17 mouse cellular contexts compared by ENCODE assay signal in genomic region chr5:139351628-139352027, GRCm38 (mm10). TPM values are rescaled to one million over a fixed set of nuclear protein-coding genes. Genes with fewer than 3 reads are reported as not detected.
DNase-seq lines count a peak whose midpoint lies in the region; ATAC-seq and TF ChIP-seq lines count a peak whose summit lies in the region.
"Had no signal": no experiment of that assay in that cellular context is flagged by ENCODE, and none has a peak within 500 bp of the region (broad histone marks: within the 10 kb centered on the region; RNA-seq: fewer than 3 reads in every experiment).

No protein-coding gene starts in this region.

- no peak overlapping the region; the same call in 1 of the 2 replicates for H3K27ac ChIP-seq in heart, embryonic 13.5 days (replicated peaks)
- H3K27ac ChIP-seq in midbrain, embryonic 16.5 days (ENCODE audit: low read length): no peak overlapping the region
- no peak overlapping the region for H3K27ac ChIP-seq in midbrain, embryonic 14.5 days (replicated peaks; ENCODE audit: low read depth, low read length)
- H3K27ac ChIP-seq in embryonic facial prominence, embryonic 15.5 days (replicated peaks): peak overlapping the region; percentile 88
- H3K27ac ChIP-seq in midbrain, postnatal 0 days (ENCODE audit: low read depth, low read length): no peak overlapping the region
- H3K27ac ChIP-seq: forebrain, embryonic 13.5 days; hindbrain, postnatal 0 days had no signal

- H3K4me2 ChIP-seq in heart, embryonic 13.5 days: peak overlapping the region; percentile 20; the same call in 1 of the 2 replicates
- no peak overlapping the region for H3K4me2 ChIP-seq in midbrain, embryonic 16.5 days (ENCODE audit: low read length)
- H3K4me2 ChIP-seq in midbrain, embryonic 14.5 days (ENCODE audit: low read length): no peak overlapping the region
- H3K4me2 ChIP-seq in embryonic facial prominence, embryonic 15.5 days (replicated peaks): peak overlapping the region; percentile 37
- no peak overlapping the region for H3K4me2 ChIP-seq in midbrain, postnatal 0 days (ENCODE audit: low read depth, low read length, poor library complexity, severe bottlenecking)
- H3K4me2 ChIP-seq: forebrain, embryonic 13.5 days had no signal

- no peak for DNase-seq in heart, adult 8-10 months (ENCODE audit: low spot score)
- no peak for DNase-seq in midbrain, embryonic 14.5 days
- DNase-seq in midbrain, postnatal 0 days (ENCODE audit: low spot score): no peak
- no peak for DNase-seq in T-cell, adult 2 months (ENCODE audit: low spot score)
- no peak for DNase-seq in kidney, postnatal 4 days
- DNase-seq: adrenal gland, postnatal 10 days; gastrocnemius, postnatal 14 days; lung, postnatal 36 days had no signal

- H3K36me3 ChIP-seq in heart, embryonic 13.5 days: no peaks in the 10 kb centered on the region
- H3K36me3 ChIP-seq in midbrain, embryonic 16.5 days (ENCODE audit: control insufficient read depth, insufficient read depth, low read length): no peaks in the 10 kb centered on the region
- H3K36me3 ChIP-seq in midbrain, embryonic 14.5 days (ENCODE audit: control insufficient read depth, insufficient read depth, low read length): no peaks in the 10 kb centered on the region
- no peaks in the 10 kb centered on the region for H3K36me3 ChIP-seq in embryonic facial prominence, embryonic 15.5 days
- no peaks in the 10 kb centered on the region for H3K36me3 ChIP-seq in midbrain, postnatal 0 days (ENCODE audit: insufficient read depth, low read length)

- 19% methylated on average over 8 of the region's 8 CpGs for WGBS in heart, embryonic 13.5 days
- 26% methylated on average over 8 of the region's 8 CpGs for WGBS in midbrain, embryonic 16.5 days
- WGBS in midbrain, embryonic 14.5 days: 26% methylated on average over 8 of the region's 8 CpGs
- WGBS in embryonic facial prominence, embryonic 15.5 days: 15% methylated on average over 8 of the region's 8 CpGs
- 27% methylated on average over 8 of the region's 8 CpGs for WGBS in midbrain, postnatal 0 days

- no peak for TF ChIP-seq CTCF in midbrain, postnatal 0 days (IDR thresholded peaks at IDR 0.05)

- H3K9ac ChIP-seq in heart, embryonic 13.5 days: peak overlapping the region; percentile 56
- 0 out of 2 replicates have a peak overlapping the region, but pooled peaks have one; percentile 12 for H3K9ac ChIP-seq in midbrain, embryonic 16.5 days (ENCODE audit: low read depth, low read length)
- H3K9ac ChIP-seq in midbrain, embryonic 14.5 days (replicated peaks; ENCODE audit: low read length): no peak overlapping the region; the same call in 1 of the 2 replicates
- H3K9ac ChIP-seq in embryonic facial prominence, embryonic 15.5 days: no peak overlapping the region
- H3K9ac ChIP-seq in midbrain, postnatal 0 days (replicated peaks; ENCODE audit: low read length, poor library complexity, severe bottlenecking): 0 out of 2 replicates have a peak overlapping the region, but pooled peaks have one; percentile 13
- H3K9ac ChIP-seq: forebrain, embryonic 13.5 days had no signal

- H3K27me3 ChIP-seq in heart, embryonic 13.5 days (replicated peaks): peaks cover 81% of the 10 kb centered on the region
- H3K27me3 ChIP-seq in midbrain, embryonic 16.5 days (ENCODE audit: control insufficient read depth, insufficient read depth, low read depth, low read length): no peaks in the 10 kb centered on the region
- H3K27me3 ChIP-seq in midbrain, embryonic 14.5 days (ENCODE audit: control insufficient read depth, insufficient read depth, low read length): no peaks in the 10 kb centered on the region
- no peaks in the 10 kb centered on the region for H3K27me3 ChIP-seq in embryonic facial prominence, embryonic 15.5 days
- H3K27me3 ChIP-seq in midbrain, postnatal 0 days (ENCODE audit: insufficient read depth, low read length): no peaks in the 10 kb centered on the region
- H3K27me3 ChIP-seq: Patski had no signal

- no peak for ATAC-seq in heart, embryonic 13.5 days (ENCODE audit: extremely low read depth, insufficient number of reproducible peaks, low FRiP score, low TSS enrichment)
- ATAC-seq in midbrain, embryonic 16.5 days: no peak
- ATAC-seq in midbrain, embryonic 14.5 days (ENCODE audit: low FRiP score, low TSS enrichment): no peak
- ATAC-seq in embryonic facial prominence, embryonic 15.5 days (ENCODE audit: insufficient number of reproducible peaks, low FRiP score, low TSS enrichment, low read depth): peak; percentile 40
- no peak for ATAC-seq in midbrain, postnatal 0 days (ENCODE audit: low FRiP score)
- ATAC-seq: forebrain, embryonic 13.5 days; hindbrain, postnatal 0 days; Patski had no signal

- H3K4me3 ChIP-seq in heart, embryonic 13.5 days: no peak overlapping the region
- no peak overlapping the region for H3K4me3 ChIP-seq in midbrain, embryonic 16.5 days (ENCODE audit: low read depth, low read length)
- H3K4me3 ChIP-seq in midbrain, embryonic 14.5 days (replicated peaks; ENCODE audit: low read depth, low read length): no peak overlapping the region
- H3K4me3 ChIP-seq in embryonic facial prominence, embryonic 15.5 days (replicated peaks): peak overlapping the region; percentile 10; the same call in 1 of the 2 replicates
- no peak overlapping the region for H3K4me3 ChIP-seq in midbrain, postnatal 0 days (ENCODE audit: low read depth, low read length)
- H3K4me3 ChIP-seq: forebrain, embryonic 13.5 days had no signal

- no peaks in the 10 kb centered on the region for H3K9me3 ChIP-seq in heart, embryonic 13.5 days
- H3K9me3 ChIP-seq in midbrain, embryonic 16.5 days (replicated peaks; ENCODE audit: control insufficient read depth, low read length, poor library complexity, severe bottlenecking): no peaks in the 10 kb centered on the region
- no peaks in the 10 kb centered on the region for H3K9me3 ChIP-seq in midbrain, embryonic 14.5 days (ENCODE audit: control insufficient read depth, low read length)
- no peaks in the 10 kb centered on the region for H3K9me3 ChIP-seq in embryonic facial prominence, embryonic 15.5 days (replicated peaks)
- H3K9me3 ChIP-seq in midbrain, postnatal 0 days (ENCODE audit: low read length): no peaks in the 10 kb centered on the region
- H3K9me3 ChIP-seq: forebrain, embryonic 13.5 days had no signal

- H3K4me1 ChIP-seq in heart, embryonic 13.5 days: peaks cover 16% of the 10 kb centered on the region
- H3K4me1 ChIP-seq in midbrain, embryonic 16.5 days (ENCODE audit: control insufficient read depth, insufficient read depth, low read length): no peaks in the 10 kb centered on the region
- no peaks in the 10 kb centered on the region for H3K4me1 ChIP-seq in midbrain, embryonic 14.5 days (ENCODE audit: control insufficient read depth, insufficient read depth, low read length)
- H3K4me1 ChIP-seq in embryonic facial prominence, embryonic 15.5 days: peaks cover 56% of the 10 kb centered on the region
- H3K4me1 ChIP-seq in midbrain, postnatal 0 days (ENCODE audit: insufficient read depth, low read length): no peaks in the 10 kb centered on the region
- H3K4me1 ChIP-seq: forebrain, embryonic 13.5 days had no signal

RNA-seq across cellular contexts. Expression of gene Cox19, which starts 0.4 kb away (rescaled TPM):
- 68.4 and 75.8 TPM in 2 replicates for polyA plus RNA-seq in heart, embryonic 13.5 days (2015; fragmentation: Nextera tagmentation; extraction: Ambion mirVana)
- 100 to 1,000 TPM in 3 of 4 experiments, 10 to 100 TPM in 1; 96.9 to 114 (median 106) TPM for total RNA-seq in heart, adult 8-10 months (2022)
- polyA plus RNA-seq in midbrain, embryonic 16.5 days (2015; fragmentation: Nextera tagmentation; extraction: Ambion mirVana): 102 and 105 TPM in 2 replicates
- 129 and 130 TPM in 2 replicates for polyA plus RNA-seq in midbrain, embryonic 14.5 days (2014; fragmentation: Nextera tagmentation; extraction: Ambion mirVana)
- polyA plus RNA-seq in embryonic facial prominence, embryonic 15.5 days (2015; fragmentation: Nextera tagmentation; extraction: Ambion mirVana): 97.5 and 100 TPM in 2 replicates
- total RNA-seq in midbrain, postnatal 0 days (2014; rRNA removed): 95.5 and 98.5 TPM in 2 replicates
- polyA plus RNA-seq in midbrain, postnatal 0 days (2015; fragmentation: Nextera tagmentation; extraction: Ambion mirVana): 79.4 and 90.0 TPM in 2 replicates

RNA-seq across cellular contexts. Expression of gene Cyp2w1, which starts 0.8 kb away (rescaled TPM):
- polyA plus RNA-seq in heart, embryonic 13.5 days (2015; fragmentation: Nextera tagmentation; extraction: Ambion mirVana): not detected in 2 replicates
- not detected for total RNA-seq in heart, adult 8-10 months (2022)
- not detected in 2 replicates for polyA plus RNA-seq in midbrain, embryonic 16.5 days (2015; fragmentation: Nextera tagmentation; extraction: Ambion mirVana)
- not detected in 2 replicates for polyA plus RNA-seq in midbrain, embryonic 14.5 days (2014; fragmentation: Nextera tagmentation; extraction: Ambion mirVana)
- 24.0 and 32.3 TPM in 2 replicates for polyA plus RNA-seq in embryonic facial prominence, embryonic 15.5 days (2015; fragmentation: Nextera tagmentation; extraction: Ambion mirVana)
- total RNA-seq in midbrain, postnatal 0 days (2014; rRNA removed): not detected in 2 replicates
- polyA plus RNA-seq in midbrain, postnatal 0 days (2015; fragmentation: Nextera tagmentation; extraction: Ambion mirVana): not detected in 2 replicates
- total RNA-seq: adrenal gland, postnatal 10 days; gastrocnemius, postnatal 14 days; hindbrain, postnatal 0 days; left cerebral cortex, postnatal 14 days had no signal
- polyA plus RNA-seq: C2C12; cortical plate, adult 2 months; forebrain, embryonic 13.5 days; hindbrain, postnatal 0 days; Patski had no signal

RNA-seq across cellular contexts. Expression of gene Gpr146, which starts 25.9 kb away (rescaled TPM):
- polyA plus RNA-seq in heart, embryonic 13.5 days (2015; fragmentation: Nextera tagmentation; extraction: Ambion mirVana): 7.0 and 8.8 TPM in 2 replicates
- total RNA-seq in heart, adult 8-10 months (2022): 10 to 100 TPM; 43.1 to 55.6 (median 47.0) TPM
- 2.5 and 2.9 TPM in 2 replicates for polyA plus RNA-seq in midbrain, embryonic 16.5 days (2015; fragmentation: Nextera tagmentation; extraction: Ambion mirVana)
- 1.2 and 1.8 TPM in 2 replicates for polyA plus RNA-seq in midbrain, embryonic 14.5 days (2014; fragmentation: Nextera tagmentation; extraction: Ambion mirVana)
- polyA plus RNA-seq in embryonic facial prominence, embryonic 15.5 days (2015; fragmentation: Nextera tagmentation; extraction: Ambion mirVana): 2.9 and 3.4 TPM in 2 replicates
- 4.1 and 5.6 TPM in 2 replicates for total RNA-seq in midbrain, postnatal 0 days (2014; rRNA removed)
- polyA plus RNA-seq in midbrain, postnatal 0 days (2015; fragmentation: Nextera tagmentation; extraction: Ambion mirVana): 3.0 and 3.9 TPM in 2 replicates

RNA-seq across cellular contexts. Expression of gene Adap1, which starts 26.2 kb away (rescaled TPM):
- polyA plus RNA-seq in heart, embryonic 13.5 days (2015; fragmentation: Nextera tagmentation; extraction: Ambion mirVana): 0.70 and 1.0 TPM in 2 replicates
- total RNA-seq in heart, adult 8-10 months (2022): 1 to 10 TPM; 2.1 to 4.2 (median 2.9) TPM
- polyA plus RNA-seq in midbrain, embryonic 16.5 days (2015; fragmentation: Nextera tagmentation; extraction: Ambion mirVana): 66.9 and 68.5 TPM in 2 replicates
- 38.6 and 64.0 TPM in 2 replicates for polyA plus RNA-seq in midbrain, embryonic 14.5 days (2014; fragmentation: Nextera tagmentation; extraction: Ambion mirVana)
- polyA plus RNA-seq in embryonic facial prominence, embryonic 15.5 days (2015; fragmentation: Nextera tagmentation; extraction: Ambion mirVana): 2.5 and 2.9 TPM in 2 replicates
- 234 and 253 TPM in 2 replicates for total RNA-seq in midbrain, postnatal 0 days (2014; rRNA removed)
- 141 and 152 TPM in 2 replicates for polyA plus RNA-seq in midbrain, postnatal 0 days (2015; fragmentation: Nextera tagmentation; extraction: Ambion mirVana)

RNA-seq across cellular contexts. Expression of gene C130050O18Rik, which starts 53.5 kb away (rescaled TPM):
- 0.24 and 0.34 TPM in 2 replicates for polyA plus RNA-seq in heart, embryonic 13.5 days (2015; fragmentation: Nextera tagmentation; extraction: Ambion mirVana)
- total RNA-seq in heart, adult 8-10 months (2022): 1 to 10 TPM in 1 of 4 experiments, under 1 TPM in 3; 0.49 to 1.2 (median 0.72) TPM
- polyA plus RNA-seq in midbrain, embryonic 16.5 days (2015; fragmentation: Nextera tagmentation; extraction: Ambion mirVana): 0.14 and 0.39 TPM in 2 replicates
- polyA plus RNA-seq in midbrain, embryonic 14.5 days (2014; fragmentation: Nextera tagmentation; extraction: Ambion mirVana): 0.29 and 0.58 TPM in 2 replicates
- 4.2 and 4.6 TPM in 2 replicates for polyA plus RNA-seq in embryonic facial prominence, embryonic 15.5 days (2015; fragmentation: Nextera tagmentation; extraction: Ambion mirVana)
- 0.19 TPM in 1 of 2 replicates, not detected in the other for total RNA-seq in midbrain, postnatal 0 days (2014; rRNA removed)
- polyA plus RNA-seq in midbrain, postnatal 0 days (2015; fragmentation: Nextera tagmentation; extraction: Ambion mirVana): 0.17 TPM in 1 of 2 replicates, not detected in the other
- total RNA-seq: hindbrain, postnatal 0 days had no signal

Comparison
In these comparisons a context has a peak if more than half of its experiments do, and no peak if none do; other contexts are left out.
1. H3K9ac ChIP-seq: peak in heart, embryonic 13.5 days (single experiment), midbrain, embryonic 16.5 days (single experiment) and midbrain, postnatal 0 days (single experiment); none in midbrain, embryonic 14.5 days (single experiment) and embryonic facial prominence, embryonic 15.5 days (single experiment).
2. H3K4me2 ChIP-seq: peak in heart, embryonic 13.5 days (single experiment) and embryonic facial prominence, embryonic 15.5 days (single experiment); none in midbrain, embryonic 16.5 days (single experiment), midbrain, embryonic 14.5 days (single experiment) and midbrain, postnatal 0 days (single experiment).
3. RNA of gene Cyp2w1, which starts 0.8 kb away (polyA plus RNA-seq): 24.0 to 32.3 TPM in embryonic facial prominence, embryonic 15.5 days; not detected in midbrain, postnatal 0 days, not detected in heart, embryonic 13.5 days, not detected in midbrain, embryonic 16.5 days and not detected in midbrain, embryonic 14.5 days; every median in the first group is over 10 times any median in the second.